Mouse (Mus musculus) cerebellum, adult 11-12 months (tissue): ENCODE measurements around the gene Sbk3.
"Not testable (repeated sequence)": the region's sequence is repeated elsewhere in the genome, so short reads cannot be mapped to it uniquely, and the experiment has no call there.

Source experiments
- DNase-seq: peaks from one replicate; pipeline ENCODE4 v3.0.0; 2022

Sbk3 gene

GRCm38 (mm10) chr7:4971068-4971467, at the start of gene Sbk3:
TSS of gene Sbk3 (minus strand) at chr7:4971168.
- DNase-seq: no peak

GRCm38 (mm10) chr7:5020685-5021084, 49.7 kb upstream of the Sbk3 start:
- peak; percentile 69 for DNase-seq

DNA sequence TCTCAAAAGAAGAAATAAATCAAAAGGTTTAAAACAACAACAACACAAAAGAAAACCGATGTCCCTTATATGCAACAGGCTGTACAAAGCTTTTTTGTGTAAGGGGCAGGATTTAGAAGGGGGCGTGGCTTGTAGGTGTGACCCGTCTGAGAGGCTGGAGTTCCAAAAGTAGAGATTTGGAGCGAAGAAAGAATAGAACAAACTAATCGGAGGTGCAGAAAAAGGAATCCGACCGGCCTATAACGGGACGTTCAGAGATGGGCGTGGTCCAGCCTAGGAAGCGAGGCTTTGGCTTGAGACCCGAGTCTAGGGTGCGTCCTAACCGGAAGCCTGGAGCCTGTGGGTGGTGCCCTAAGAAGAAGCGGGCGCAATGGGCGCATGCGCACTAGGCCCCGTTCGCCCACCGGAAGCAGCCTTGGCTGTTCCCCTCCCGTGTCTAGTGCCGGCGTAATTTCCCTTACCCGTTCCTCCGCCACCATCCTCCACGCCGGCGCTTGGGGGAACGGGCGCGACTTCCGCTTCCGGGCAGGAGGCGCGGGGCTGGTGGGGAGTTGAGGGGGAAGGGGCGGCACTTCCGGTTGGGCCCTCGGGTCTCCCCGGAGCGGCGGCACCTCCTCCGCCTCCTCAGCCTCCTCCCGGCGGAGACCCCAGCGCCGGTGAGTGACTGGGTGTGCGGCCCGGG, 49.2 kb upstream of the Sbk3 start, which contains the start of the genes Zfp865 and Ccdc106:
Gene Zfp865, plus strand, starts transcription at position 377 of the 682 bp plus-strand sequence.
Gene Ccdc106, plus strand, starts transcription at position 554 of the 682 bp plus-strand sequence.
- DNase-seq: peak; percentile 98

- peak; percentile 41 for DNase-seq
Measured at GRCm38 (mm10) chr7:5019576-5019975, 48.6 kb upstream of the Sbk3 start.

GRCm38 (mm10) chr7:5017931-5018330, 47.0 kb upstream of the Sbk3 start:
- DNase-seq: peak; percentile 57

DNA sequence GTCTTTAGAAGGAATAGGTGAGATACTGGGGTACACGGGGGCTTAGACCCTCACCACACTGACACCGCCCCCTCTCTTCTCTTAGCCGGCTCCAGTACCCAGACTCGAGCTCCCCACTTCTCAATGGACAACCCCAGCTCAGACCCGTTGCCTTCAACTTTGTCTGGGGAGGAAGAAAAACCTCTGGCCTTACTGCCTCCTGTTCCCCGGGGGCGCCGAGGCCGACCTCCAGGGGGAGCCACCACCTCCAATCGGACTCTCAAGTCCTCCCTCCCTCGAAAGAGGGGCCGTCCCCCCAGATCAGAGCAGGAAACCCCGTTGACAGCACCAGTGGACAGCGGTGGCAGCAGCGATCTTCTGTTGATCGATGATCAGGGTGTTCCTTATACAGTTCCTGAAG, 46.4 kb upstream of the Sbk3 start:
- DNase-seq: peak; percentile 71

- peak; percentile 44 for DNase-seq
Measured at GRCm38 (mm10) chr7:5016920-5017319, 46.0 kb upstream of the Sbk3 start.

DNA sequence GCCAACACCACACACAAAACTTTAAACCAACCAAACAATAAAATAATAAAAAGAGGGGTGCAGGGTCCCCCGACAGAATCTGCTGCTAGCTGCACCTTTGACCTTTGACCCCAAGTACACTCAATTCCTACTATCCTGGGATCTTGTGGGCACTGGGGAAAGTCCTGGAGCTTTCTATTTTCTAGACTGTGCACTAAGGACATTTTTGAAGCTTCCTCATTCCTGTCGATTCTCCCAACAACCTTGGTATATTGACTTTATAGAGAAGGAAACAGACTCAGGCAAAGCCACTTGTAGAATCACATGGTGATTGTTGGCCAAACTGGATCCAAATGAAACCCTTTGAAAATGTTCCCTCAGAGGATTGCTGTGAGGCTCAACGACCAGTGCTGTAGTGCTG, 45.1 kb upstream of the Sbk3 start:
- DNase-seq: no peak

GRCm38 (mm10) chr7:5015118-5016001, 44.4 kb upstream of the Sbk3 start, which contains the start of gene Gm44973:
TSS of gene Gm44973 (plus strand) at chr7:5015496.
- DNase-seq: peak; percentile 94

GRCm38 (mm10) chr7:5014251-5015117, 43.5 kb upstream of the Sbk3 start, which contains the start of the genes Zfp524 and Fiz1:
TSS of gene Zfp524 (plus strand) at chr7:5014415.
TSS of gene Fiz1 (minus strand) at chr7:5014697.
- DNase-seq: peak; percentile 95

GRCm38 (mm10) chr7:5012681-5013513, 41.9 kb upstream of the Sbk3 start:
- peak; percentile 58 for DNase-seq

DNA sequence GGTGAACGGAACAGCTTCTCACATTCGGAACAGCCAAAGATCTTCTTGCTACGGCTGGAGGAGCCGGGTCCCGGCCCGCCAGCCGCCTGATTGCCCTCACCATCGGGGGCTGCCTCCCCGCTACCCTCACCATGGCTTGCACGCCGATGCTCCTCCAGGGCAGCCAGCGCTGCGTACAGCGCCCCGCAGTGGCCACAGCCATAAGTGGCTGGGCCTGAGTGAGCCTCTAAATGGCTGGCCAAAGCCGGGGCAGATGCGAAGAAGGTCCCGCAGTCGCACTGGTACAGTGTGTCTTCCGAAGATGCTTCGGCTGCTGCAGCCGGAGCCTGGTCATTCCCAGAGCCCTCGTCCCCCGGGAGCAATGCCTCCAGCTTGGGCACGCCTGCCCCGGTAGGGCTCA, 37.3 kb upstream of the Sbk3 start:
- DNase-seq: no peak

- not testable (repeated sequence) for DNase-seq
Measured at GRCm38 (mm10) chr7:5002876-5003275, 31.9 kb upstream of the Sbk3 start.

GRCm38 (mm10) chr7:4999876-5000275, 28.9 kb upstream of the Sbk3 start:
- DNase-seq: no peak

DNA sequence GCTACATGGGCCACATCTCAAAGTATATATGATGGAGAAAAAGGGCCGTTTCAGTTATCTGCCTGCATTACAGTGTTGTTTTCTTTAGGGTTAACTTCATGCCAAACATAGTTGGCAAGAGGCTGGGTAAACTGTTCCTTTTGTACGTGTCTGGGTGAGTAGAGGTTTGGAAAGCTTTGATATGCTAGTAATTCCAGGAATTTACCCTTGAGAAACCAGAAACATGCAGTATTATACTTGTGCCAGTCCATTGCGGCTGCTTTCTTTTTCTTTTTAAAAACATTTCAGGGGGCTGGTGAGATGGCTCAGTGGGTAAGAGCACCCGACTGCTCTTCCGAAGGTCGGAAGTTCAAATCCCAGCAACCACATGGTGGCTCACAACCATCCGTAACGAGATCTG, 26.0 kb upstream of the Sbk3 start:
- no peak for DNase-seq

- peak; percentile 92 for DNase-seq
Measured at GRCm38 (mm10) chr7:4996003-4996895, 25.3 kb upstream of the Sbk3 start, which contains the start of gene Zfp579. TSS of gene Zfp579 (minus strand) at chr7:4996158.

DNA sequence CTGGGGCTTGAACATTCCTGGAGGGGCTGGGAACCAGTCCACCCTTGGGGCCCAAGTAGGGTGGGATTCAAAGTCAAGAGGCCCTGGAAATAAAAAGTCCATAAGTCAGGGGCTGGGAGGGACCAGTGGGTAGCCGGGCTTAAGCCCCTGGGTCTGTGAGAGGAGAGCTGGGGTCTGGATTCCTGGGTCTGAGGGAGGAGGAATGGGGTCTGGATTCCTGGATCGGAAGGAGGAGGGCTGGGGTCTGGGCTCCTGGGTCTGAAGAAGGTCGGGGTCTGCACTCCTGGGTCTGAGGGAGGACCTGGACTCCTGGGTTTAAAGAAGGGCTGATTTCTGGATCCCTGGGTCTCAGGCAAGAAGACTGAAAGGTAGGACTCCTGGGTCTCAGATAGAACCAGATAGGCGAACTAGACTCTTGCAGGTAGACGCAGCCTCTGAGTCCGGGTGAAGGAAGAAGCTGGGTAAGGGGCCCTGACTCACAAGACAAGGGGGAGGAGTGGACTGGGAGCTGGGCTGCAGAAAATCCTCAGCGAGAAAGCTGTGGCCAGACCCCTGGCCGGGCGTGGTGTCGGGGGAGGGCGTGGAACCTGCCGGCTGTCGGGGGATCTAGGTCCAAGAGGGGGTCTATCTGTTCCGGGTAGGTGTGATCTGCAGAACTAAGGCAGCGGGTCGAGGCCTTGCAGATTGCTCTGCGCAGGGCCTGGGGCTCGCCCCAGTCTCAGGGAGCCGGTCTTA, 24.5 kb upstream of the Sbk3 start:
- no peak for DNase-seq

- DNase-seq: peak; percentile 65
Measured at GRCm38 (mm10) chr7:4993999-4994788, 23.2 kb upstream of the Sbk3 start.
